Mouse (Mus musculus) midbrain, embryonic 11.5 days (tissue): ENCODE results near the gene Ahcyl2. TPM values are rescaled to one million over a fixed set of nuclear protein-coding genes. Genes with fewer than 3 reads are reported as not detected.

Experiments
- ATAC-seq: fragments of 200-750 bp; cut with Nextera tagmentation; 2 replicates; pipeline ENCODE4 v1.8.0; 2017; ENCODE audit warnings: moderate TSS enrichment, moderate library complexity; ENCODE audit not compliant: low FRiP score
- DNase-seq: peaks from one replicate; pipeline ENCODE4 v3.0.0; 2015; ENCODE audit warnings: low spot score; ENCODE audit errors: missing footprints
- H3K27ac ChIP-seq: fragments of 300-500 bp; sonication (generic); 2 replicates; pipeline ENCODE4 v1.5.1; 2014; ENCODE audit warnings: low read depth, low read length
- H3K27me3 ChIP-seq: fragments of 300-500 bp; sonication (generic); 2 replicates; pipeline ENCODE4 v1.6.1; 2014; ENCODE audit warnings: mild to moderate bottlenecking, low read length, moderate library complexity, mixed read lengths; ENCODE audit not compliant: control insufficient read depth, insufficient read depth
- H3K36me3 ChIP-seq: fragments of 300-500 bp; sonication (generic); 2 replicates; pipeline ENCODE4 v1.6.1; 2014; ENCODE audit warnings: mild to moderate bottlenecking, low read length, moderate library complexity, mixed read lengths; ENCODE audit not compliant: control insufficient read depth, insufficient read depth
- H3K4me1 ChIP-seq: fragments of 300-500 bp; sonication (generic); 2 replicates; pipeline ENCODE4 v1.6.1; 2014; ENCODE audit warnings: low read length; ENCODE audit not compliant: control insufficient read depth, insufficient read depth
- H3K4me2 ChIP-seq: fragments of 300-500 bp; sonication (generic); 2 replicates; pipeline ENCODE4 v1.6.1; 2014; ENCODE audit warnings: mild to moderate bottlenecking, moderate library complexity
- H3K4me3 ChIP-seq: fragments of 300-500 bp; sonication (generic); 2 replicates; pipeline ENCODE4 v1.5.1; 2014; ENCODE audit warnings: low read depth, low read length
- H3K9ac ChIP-seq: fragments of 300-500 bp; sonication (generic); 2 replicates; pipeline ENCODE4 v1.6.1; 2014; ENCODE audit warnings: low read length
- H3K9me3 ChIP-seq: fragments of 300-500 bp; sonication (generic); 2 replicates; pipeline ENCODE4 v1.6.1; 2016; ENCODE audit warnings: low read length; ENCODE audit not compliant: control insufficient read depth
- WGBS: fragments of 180-500 bp; shearing (Covaris S2); extraction: QIAGEN DNeasy Blood & Tissue Kit; methylation state at CpG from one replicate; pipeline ENCODE4 v1.1.7; 2014; 5-methylcytosine and 5-hydroxymethylcytosine counted together
- polyA plus RNA-seq: library from polyadenylated mRNA; unstranded; fragments of >200 nt; fragmentation: Nextera tagmentation; extraction: Ambion mirVana; gene quantifications from 2 replicates; pipeline ENCODE4 v1.2.1, GENCODE M21; 2014

Ahcyl2 gene
- polyA plus RNA-seq, 1 experiment from 2014 or later, result 11.3 TPM

DNA sequence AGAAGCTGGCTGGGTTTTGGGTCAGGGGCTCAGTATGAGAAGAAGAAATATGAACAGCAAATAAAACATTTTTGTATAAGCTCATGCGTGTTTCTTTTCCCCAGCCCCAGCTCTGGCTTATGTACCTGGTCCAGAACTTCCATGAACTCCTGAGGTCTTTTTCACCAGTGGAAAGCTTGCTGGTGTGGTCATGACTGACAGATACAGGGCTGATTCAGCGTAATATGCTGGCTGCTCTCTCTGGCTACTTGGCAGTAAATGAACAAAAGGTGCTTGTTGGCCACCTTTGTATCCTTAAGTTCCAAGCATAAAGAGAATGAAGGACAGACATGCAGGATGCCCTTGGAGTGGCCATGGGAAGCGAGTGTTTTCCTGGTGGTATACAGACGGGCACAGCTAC, 6.5 kb upstream of the Ahcyl2 start:
- DNase-seq (no peak), ATAC-seq (no peak)
- H3K27ac ChIP-seq, result no peak overlapping the region
- H3K27me3 ChIP-seq, result no peaks in the 10 kb centered on the region
- WGBS, result 92% methylated on average over 4 of the region's 4 CpGs
- H3K9ac ChIP-seq, result no peak overlapping the region
- H3K9me3 ChIP-seq, result no peaks in the 10 kb centered on the region
- no peak overlapping the region for H3K4me2 ChIP-seq
- H3K4me1 ChIP-seq, result no peaks in the 10 kb centered on the region
- H3K36me3 ChIP-seq, result peaks cover 8% of the 10 kb centered on the region; the same call in 1 of the 2 replicates
- no peak overlapping the region for H3K4me3 ChIP-seq

DNA sequence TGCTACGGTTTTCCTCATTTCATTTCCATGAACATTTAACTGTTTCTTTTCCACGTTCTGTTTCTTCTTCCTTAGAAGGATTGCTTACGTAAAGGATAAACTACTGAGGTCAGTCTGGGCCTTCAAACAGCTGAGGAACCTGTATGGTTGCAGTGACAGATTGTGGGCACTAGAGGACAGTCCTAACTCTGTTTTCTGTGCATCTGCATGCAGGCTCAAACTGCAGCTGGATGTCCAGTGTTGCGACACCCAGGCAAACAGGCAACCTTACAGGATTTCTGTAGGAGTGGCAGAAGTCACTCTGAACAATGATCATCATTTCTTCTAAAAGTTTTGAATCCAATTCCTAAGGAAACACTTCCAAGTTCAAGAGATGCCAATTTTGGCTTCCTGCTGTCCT, 5.3 kb upstream of the Ahcyl2 start:
- ATAC-seq (no peak), DNase-seq (peak; percentile 84)
- no peak overlapping the region for H3K4me2 ChIP-seq
- 64% methylated on average over 4 of the region's 4 CpGs for WGBS
- no peak overlapping the region for H3K9ac ChIP-seq
- no peaks in the 10 kb centered on the region for H3K27me3 ChIP-seq
- no peak overlapping the region for H3K4me3 ChIP-seq
- no peak overlapping the region for H3K27ac ChIP-seq
- peaks cover 6% of the 10 kb centered on the region; the same call in 1 of the 2 replicates for H3K36me3 ChIP-seq
- H3K9me3 ChIP-seq, result no peaks in the 10 kb centered on the region
- H3K4me1 ChIP-seq, result no peaks in the 10 kb centered on the region

DNA sequence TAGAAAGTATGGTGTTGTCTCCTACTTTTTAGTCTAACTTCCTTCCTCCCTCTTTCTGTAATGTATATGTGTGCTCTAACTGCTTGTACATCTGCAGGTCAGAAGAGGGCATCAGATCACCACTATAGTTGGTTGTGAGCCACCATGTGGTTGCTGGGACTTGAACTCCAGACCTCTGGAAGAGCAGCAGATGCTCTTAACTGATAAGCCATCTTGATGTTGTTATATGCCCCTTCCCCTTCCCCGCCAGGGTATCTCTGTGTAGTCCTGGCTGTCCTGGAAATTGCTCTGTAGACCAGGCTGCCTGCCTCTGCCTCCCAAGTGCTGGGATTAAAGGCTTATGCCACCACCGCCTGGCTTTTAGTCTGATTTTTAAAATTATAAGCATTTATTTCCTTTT, 937 bp upstream of the Ahcyl2 start:
- H3K27me3 ChIP-seq, result no peaks in the 10 kb centered on the region; the same call in 1 of the 2 replicates
- no peak overlapping the region for H3K4me2 ChIP-seq
- no peak overlapping the region for H3K9ac ChIP-seq
- 92% methylated on average over 2 of the region's 2 CpGs for WGBS
- ATAC-seq (no peak), DNase-seq (peak; percentile 77)
- H3K4me1 ChIP-seq, result peaks cover 4% of the 10 kb centered on the region
- H3K27ac ChIP-seq, result no peak overlapping the region
- no peaks in the 10 kb centered on the region for H3K9me3 ChIP-seq
- no peaks in the 10 kb centered on the region for H3K36me3 ChIP-seq
- no peak overlapping the region for H3K4me3 ChIP-seq

DNA sequence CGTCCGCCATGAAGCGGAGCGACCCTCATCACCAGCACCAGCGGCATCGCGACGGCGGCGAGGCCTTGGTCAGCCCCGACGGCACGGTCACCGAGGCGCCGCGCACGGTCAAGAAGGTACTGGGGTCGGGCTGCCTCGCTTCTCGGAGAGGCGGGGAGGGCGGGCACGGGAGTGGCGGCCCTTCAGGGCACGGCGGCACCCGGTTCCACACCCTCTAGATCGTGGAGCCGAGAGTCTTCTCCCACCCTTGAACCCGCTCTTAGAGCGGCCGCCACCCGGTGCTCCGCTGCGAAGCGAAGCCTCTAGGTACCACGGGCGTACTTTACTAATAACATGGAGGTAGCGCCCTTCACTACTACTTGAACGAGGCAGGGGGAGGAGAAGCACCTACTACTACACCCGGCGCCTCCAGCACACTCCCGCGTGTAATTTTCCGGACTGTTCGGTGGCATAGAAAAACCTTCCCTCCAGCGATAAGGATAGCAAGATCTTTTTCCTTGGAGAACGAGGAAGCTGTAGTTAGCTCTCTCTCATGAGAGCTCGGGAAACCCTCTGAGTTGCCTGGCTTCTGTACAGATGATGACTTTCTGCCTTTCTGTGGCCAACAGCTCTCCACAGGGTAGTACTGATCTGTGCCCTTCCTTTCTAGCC, 1.1 kb downstream of the Ahcyl2 start:
- H3K27me3 ChIP-seq, result no peaks in the 10 kb centered on the region; the same call in 1 of the 2 replicates
- WGBS, result under 1% methylated on average over 44 of the region's 50 CpGs
- H3K27ac ChIP-seq, result peak overlapping the region; percentile 58
- H3K4me3 ChIP-seq, result peak overlapping the region; percentile 79
- peaks cover 4% of the 10 kb centered on the region for H3K4me1 ChIP-seq
- peak overlapping the region; percentile 82 for H3K9ac ChIP-seq
- no peaks in the 10 kb centered on the region for H3K36me3 ChIP-seq
- ATAC-seq, result peak; percentile 57; the same call in 1 of the 2 replicates
- no peaks in the 10 kb centered on the region for H3K9me3 ChIP-seq
- peak overlapping the region; percentile 74 for H3K4me2 ChIP-seq
- peak; percentile 95 for DNase-seq

DNA sequence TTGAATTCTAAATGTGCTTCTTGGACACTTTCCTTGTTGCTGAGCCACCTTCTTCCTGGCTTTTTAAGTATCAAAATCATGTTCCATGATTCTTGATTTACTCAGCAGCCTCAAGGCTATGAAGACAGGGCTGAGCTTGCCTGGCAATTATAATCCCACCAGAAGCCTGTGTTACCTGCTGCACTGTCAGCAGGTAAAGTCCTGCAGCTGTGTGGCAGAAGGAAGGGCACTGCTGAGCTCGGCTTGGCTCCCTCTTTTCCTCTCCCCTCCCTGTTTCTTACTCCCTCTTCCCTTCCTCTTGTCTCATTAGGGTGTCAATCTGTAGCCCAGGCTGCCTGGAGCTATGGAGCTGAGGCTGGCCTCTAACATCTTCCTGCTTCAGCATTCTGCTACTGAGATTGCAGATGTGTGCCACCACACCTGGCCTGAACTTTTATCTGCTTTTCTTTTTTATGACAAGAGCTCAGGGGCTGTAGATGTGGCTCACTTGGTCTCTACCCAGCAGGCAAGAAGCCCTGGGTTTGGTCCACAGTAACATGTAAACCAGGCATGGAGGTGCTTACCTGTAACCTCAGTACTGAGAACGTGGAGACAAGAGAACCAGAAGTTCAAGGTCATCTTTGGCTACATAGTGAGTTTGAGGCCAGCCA, 3.0 kb downstream of the Ahcyl2 start:
- Histone ChIP-seq H3K4me2 (no peak overlapping the region), H3K4me3 (no peak overlapping the region), H3K27ac (no peak overlapping the region), H3K36me3 (no peaks in the 10 kb centered on the region), H3K9ac (no peak overlapping the region), H3K27me3 (no peaks in the 10 kb centered on the region; the same call in 1 of the 2 replicates), H3K4me1 (peaks cover 4% of the 10 kb centered on the region), H3K9me3 (no peaks in the 10 kb centered on the region)
- ATAC-seq (no peak), DNase-seq (peak; percentile 73)
- WGBS, result 68% methylated on average over 2 of the region's 2 CpGs

DNA sequence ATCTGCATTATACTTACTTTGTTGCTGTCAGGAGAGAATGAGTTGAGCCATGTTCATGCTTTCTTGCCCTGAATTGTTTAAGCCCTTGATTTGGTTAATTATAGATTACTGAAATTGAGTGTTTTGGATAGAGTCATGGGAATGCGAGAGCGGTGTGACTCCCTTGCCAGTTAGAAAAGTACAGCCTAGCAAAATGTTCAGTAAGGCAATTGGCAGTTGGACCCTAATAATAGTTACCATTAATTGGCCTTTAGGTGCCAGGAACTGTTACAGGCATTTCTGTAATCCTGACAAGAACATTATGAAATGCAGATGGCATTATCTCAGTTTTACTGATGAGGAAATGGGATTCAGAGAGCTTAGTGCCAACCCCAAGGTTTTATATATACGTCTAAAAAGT, 4.4 kb downstream of the Ahcyl2 start:
- no peak overlapping the region for H3K4me3 ChIP-seq
- H3K36me3 ChIP-seq, result no peaks in the 10 kb centered on the region
- ATAC-seq, result no peak
- H3K9me3 ChIP-seq, result no peaks in the 10 kb centered on the region
- H3K4me2 ChIP-seq, result no peak overlapping the region
- 95% methylated on average over 3 of the region's 3 CpGs for WGBS
- no peaks in the 10 kb centered on the region; the same call in 1 of the 2 replicates for H3K27me3 ChIP-seq
- H3K4me1 ChIP-seq, result peaks cover 4% of the 10 kb centered on the region
- no peak for DNase-seq
- no peak overlapping the region for H3K9ac ChIP-seq
- no peak overlapping the region for H3K27ac ChIP-seq

DNA sequence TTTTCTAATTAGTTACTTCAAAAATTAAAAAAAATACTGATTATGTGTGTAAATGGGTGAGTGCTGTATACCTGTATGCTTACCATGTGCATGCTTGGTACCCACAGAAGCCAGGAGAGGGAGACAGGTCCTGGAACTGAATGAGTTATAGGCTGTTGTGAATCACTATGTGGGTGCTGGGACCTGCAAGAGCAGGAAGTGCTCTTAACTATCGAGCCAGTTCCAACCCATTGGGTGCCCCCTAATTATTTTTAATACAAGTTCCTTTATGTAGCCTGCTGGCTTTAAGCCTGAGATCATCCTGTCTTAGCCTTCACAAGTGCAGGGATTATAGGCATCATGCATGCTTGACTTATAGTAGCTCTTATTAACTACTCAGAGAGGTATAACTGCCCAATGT, 6.3 kb downstream of the Ahcyl2 start:
- Histone ChIP-seq H3K9me3 (no peaks in the 10 kb centered on the region), H3K4me3 (no peak overlapping the region), H3K9ac (no peak overlapping the region), H3K4me1 (peaks cover 4% of the 10 kb centered on the region), H3K36me3 (no peaks in the 10 kb centered on the region), H3K27ac (no peak overlapping the region), H3K27me3 (no peaks in the 10 kb centered on the region; the same call in 1 of the 2 replicates), H3K4me2 (no peak overlapping the region)
- no peak for ATAC-seq
- no peak for DNase-seq
- WGBS, result 89% methylated on average over 1 of the region's 1 CpGs

DNA sequence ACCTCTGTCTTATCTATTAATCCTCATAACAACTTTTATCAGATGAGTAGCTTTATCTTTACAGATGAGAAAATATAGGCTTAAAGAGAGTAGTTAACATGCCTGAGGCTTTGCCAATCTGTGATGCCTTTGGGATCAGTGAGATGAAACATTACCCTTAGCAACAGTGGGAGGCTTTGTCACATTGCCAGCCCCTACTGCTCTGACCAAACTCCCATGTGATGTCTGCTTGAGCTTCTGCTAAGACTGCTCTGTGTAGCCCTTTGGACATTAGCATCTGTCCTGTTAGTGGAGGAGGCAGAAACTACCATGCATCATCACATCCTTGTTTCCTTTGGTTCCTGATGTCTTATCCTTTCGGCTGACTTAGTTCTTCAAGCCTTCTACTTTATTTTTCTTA, 7.8 kb downstream of the Ahcyl2 start:
- Histone ChIP-seq H3K27ac (no peak overlapping the region), H3K4me1 (no peaks in the 10 kb centered on the region), H3K4me2 (no peak overlapping the region), H3K36me3 (no peaks in the 10 kb centered on the region), H3K4me3 (no peak overlapping the region), H3K9me3 (no peaks in the 10 kb centered on the region), H3K27me3 (no peaks in the 10 kb centered on the region), H3K9ac (no peak overlapping the region)
- ATAC-seq, result no peak
- 100% methylated on average over 1 of the region's 1 CpGs for WGBS
- DNase-seq, result no peak

DNA sequence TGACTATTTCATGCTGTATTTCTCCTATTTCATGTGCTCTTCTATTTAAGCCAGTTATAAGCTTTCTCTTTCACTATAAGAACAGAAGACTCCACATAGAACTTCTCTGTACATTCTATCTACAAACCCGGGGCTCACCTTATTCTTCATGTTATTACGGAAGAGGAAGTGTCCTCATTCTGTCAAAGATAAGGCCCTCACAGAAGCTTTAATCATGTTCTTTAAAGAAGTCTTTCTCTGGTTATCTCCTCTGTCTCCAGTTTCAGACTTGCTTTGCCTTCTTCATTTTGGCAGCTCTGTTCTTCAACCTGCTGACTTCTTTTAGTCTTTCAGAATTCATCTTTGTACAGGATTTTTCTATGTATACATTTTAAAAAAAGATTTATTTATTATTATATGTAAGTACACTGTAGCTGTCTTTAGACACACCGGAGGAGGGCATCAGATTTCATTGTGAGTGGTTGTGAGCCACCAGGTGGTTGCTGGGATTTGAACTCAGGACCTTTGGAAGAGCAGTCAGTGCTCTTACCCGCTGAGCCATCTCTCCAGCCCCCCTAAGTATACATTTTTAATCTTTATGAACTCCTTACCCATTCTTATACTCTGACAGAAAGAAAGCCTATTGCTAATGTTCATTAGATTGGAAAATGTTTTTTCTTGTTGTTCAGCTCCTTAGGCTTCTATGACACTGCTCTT, 8.9 kb downstream of the Ahcyl2 start:
- WGBS, result 90% methylated on average over 4 of the region's 4 CpGs
- Histone ChIP-seq H3K4me2 (no peak overlapping the region), H3K4me3 (no peak overlapping the region), H3K9ac (no peak overlapping the region), H3K9me3 (no peaks in the 10 kb centered on the region), H3K27me3 (no peaks in the 10 kb centered on the region), H3K4me1 (no peaks in the 10 kb centered on the region), H3K27ac (no peak overlapping the region), H3K36me3 (no peaks in the 10 kb centered on the region)
- no peak for DNase-seq
- ATAC-seq, result no peak
